35 mouse cellular contexts compared by ENCODE assay signal in genomic region chr4:59128935-59129334, GRCm38 (mm10). TPM values are rescaled to one million over a fixed set of nuclear protein-coding genes. Genes with fewer than 3 reads are reported as not detected.
"Had no signal": no experiment of that assay in that cellular context is flagged by ENCODE, and none has a peak within 500 bp of the region (broad histone marks: within the 10 kb centered on the region; RNA-seq: fewer than 3 reads in every experiment).

No protein-coding gene starts in this region.

- H3K27ac ChIP-seq: left cerebral cortex, adult 2 months; limb, embryonic 10.5 days; limb, embryonic 12.5 days; limb, embryonic 13.5 days; limb, embryonic 15.5 days; liver, embryonic 13.5 days; liver, embryonic 14.5 days; liver, embryonic 15.5 days; lung, embryonic 15.5 days; macrophage; midbrain, embryonic 10.5 days; midbrain, embryonic 12.5 days; midbrain, embryonic 13.5 days; midbrain, embryonic 15.5 days had no signal

- ATAC-seq: lung, postnatal 0 days; midbrain, embryonic 13.5 days; midbrain, embryonic 15.5 days; midbrain, embryonic 16.5 days had no signal

- DNase-seq: left cerebral cortex, postnatal 4 days; liver; liver, embryonic 13.5 days; lung, adult 18-20 months; lung, adult 2 months; lung, embryonic 14.5 days; lung, postnatal 10 days; lung, postnatal 14 days; lung, postnatal 36 days; lung, postnatal 4 days; midbrain, embryonic 14.5 days had no signal

- H3K9ac ChIP-seq: limb, embryonic 12.5 days; limb, embryonic 13.5 days; limb, embryonic 15.5 days; liver, embryonic 13.5 days; liver, embryonic 14.5 days; liver, embryonic 15.5 days; lung, embryonic 14.5 days; lung, embryonic 15.5 days; midbrain, embryonic 12.5 days; midbrain, embryonic 13.5 days; midbrain, embryonic 15.5 days had no signal

- H3K4me1 ChIP-seq: limb, embryonic 10.5 days; limb, embryonic 12.5 days; limb, embryonic 13.5 days; limb, embryonic 15.5 days; liver, embryonic 13.5 days; liver, embryonic 15.5 days; lung, embryonic 15.5 days; megakaryocyte, embryonic 14.5 days; midbrain, embryonic 10.5 days; midbrain, embryonic 12.5 days; midbrain, embryonic 13.5 days; midbrain, embryonic 15.5 days had no signal

- H3K27me3 ChIP-seq: limb, embryonic 12.5 days; limb, embryonic 13.5 days; limb, embryonic 15.5 days; liver, embryonic 13.5 days; liver, embryonic 15.5 days; lung, embryonic 15.5 days; megakaryocyte, embryonic 14.5 days; midbrain, embryonic 12.5 days; midbrain, embryonic 13.5 days; midbrain, embryonic 15.5 days had no signal

- H3K36me3 ChIP-seq: limb, embryonic 10.5 days; limb, embryonic 12.5 days; limb, embryonic 13.5 days; limb, embryonic 15.5 days; liver, embryonic 13.5 days; liver, embryonic 15.5 days; lung, embryonic 15.5 days; midbrain, embryonic 10.5 days; midbrain, embryonic 12.5 days; midbrain, embryonic 13.5 days; midbrain, embryonic 15.5 days had no signal

- H3K4me2 ChIP-seq: limb, embryonic 12.5 days; limb, embryonic 13.5 days; limb, embryonic 15.5 days; liver, embryonic 11.5 days; liver, embryonic 13.5 days; liver, embryonic 15.5 days; lung, embryonic 14.5 days; lung, embryonic 15.5 days; midbrain, embryonic 11.5 days; midbrain, embryonic 12.5 days; midbrain, embryonic 13.5 days; midbrain, embryonic 15.5 days had no signal

- H3K4me3 ChIP-seq: left cerebral cortex, adult 2 months; limb, embryonic 10.5 days; limb, embryonic 12.5 days; limb, embryonic 13.5 days; limb, embryonic 15.5 days; liver, embryonic 13.5 days; liver, embryonic 15.5 days; lung, embryonic 15.5 days; megakaryocyte, embryonic 14.5 days; midbrain, embryonic 10.5 days; midbrain, embryonic 12.5 days; midbrain, embryonic 13.5 days; midbrain, embryonic 15.5 days; myocyte had no signal

- H3K9me3 ChIP-seq: limb, embryonic 10.5 days; limb, embryonic 12.5 days; limb, embryonic 13.5 days; limb, embryonic 15.5 days; liver, embryonic 13.5 days; liver, embryonic 15.5 days; lung, embryonic 15.5 days; megakaryocyte, embryonic 14.5 days; midbrain, embryonic 10.5 days; midbrain, embryonic 12.5 days; midbrain, embryonic 13.5 days; midbrain, embryonic 15.5 days had no signal

RNA-seq across cellular contexts. Expression of gene AI481877, which starts 9.8 kb away (rescaled TPM):
- polyA plus RNA-seq: limb, embryonic 10.5 days; limb, embryonic 11.5 days; limb, embryonic 13.5 days; limb, embryonic 14.5 days; limb, embryonic 15.5 days; liver, adult 2 months; liver, embryonic 11.5 days; liver, embryonic 13.5 days; liver, embryonic 14.5 days; liver, embryonic 15.5 days; liver, embryonic 16.5 days; lung, embryonic 14.5 days; lung, embryonic 15.5 days; lung, embryonic 16.5 days; lung, postnatal 0 days; macrophage; midbrain, embryonic 10.5 days; midbrain, embryonic 11.5 days; midbrain, embryonic 12.5 days; midbrain, embryonic 14.5 days; midbrain, embryonic 16.5 days had no signal
